Mouse (Mus musculus): ENCODE measurements around the gene Ubash3a.

- TF ChIP-seq POLR2A (IDR thresholded peaks at IDR 0.05; ENCODE audit: insufficient read depth, low read depth, low read length) (no peak), CTCF (IDR thresholded peaks at IDR 0.05; ENCODE audit: insufficient read depth, low read depth, low read length) (no peak)
These were observed 16.2 kb downstream of the Ubash3a start for GRCm38 (mm10) chr17:31223835-31224234.

All from olfactory bulb, adult 2 months (tissue).